Mouse (Mus musculus) left cerebral cortex, postnatal 25 days (tissue): ENCODE measurements around the gene Zcchc2. TPM values are rescaled to one million over a fixed set of nuclear protein-coding genes. Genes with fewer than 3 reads are reported as not detected.

Experiments
- DNase-seq, 2 experiments: peaks; one replicate each; pipeline ENCODE4 v3.0.0; 2022; ENCODE audit warnings: low spot score in 2 of 2, mixed read lengths in 1 of 2
- intact Hi-C: fragments of 180-260 bp; cut with DNase I; formaldehyde crosslinking; loops from one replicate; pipeline ENCODE4 v1.15.1; 2025
- total RNA-seq, 2 experiments: library from RNA; stranded (reverse); gene quantifications; 2 replicates each; pipeline ENCODE4 v1.2.3; 2021

Zcchc2 gene
- total RNA-seq, 2 experiments from 2014 or later: 22.1 to 27.1 TPM

DNA sequence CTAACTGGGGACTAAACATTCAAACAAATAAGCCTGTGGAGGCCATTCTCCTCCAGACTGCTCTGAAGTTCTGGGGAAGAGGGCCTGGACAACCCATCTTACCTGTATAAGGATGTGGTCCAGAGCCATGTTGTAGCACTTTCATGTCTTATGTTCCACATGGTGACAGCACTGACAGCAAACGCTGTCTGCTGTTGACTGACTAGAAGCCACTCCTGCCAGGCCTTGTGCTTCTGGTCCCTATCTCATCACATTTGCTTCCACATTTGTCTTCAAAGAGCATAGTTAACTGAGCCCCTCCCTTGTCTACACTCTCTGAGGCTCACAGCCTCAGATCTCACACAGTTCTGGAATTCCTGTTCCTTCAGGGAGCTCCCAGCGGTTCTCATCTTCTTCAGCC is 34.0 kb downstream of the Zcchc2 start:
- intact Hi-C loops: no loop called here
- DNase-seq: no peak

DNA sequence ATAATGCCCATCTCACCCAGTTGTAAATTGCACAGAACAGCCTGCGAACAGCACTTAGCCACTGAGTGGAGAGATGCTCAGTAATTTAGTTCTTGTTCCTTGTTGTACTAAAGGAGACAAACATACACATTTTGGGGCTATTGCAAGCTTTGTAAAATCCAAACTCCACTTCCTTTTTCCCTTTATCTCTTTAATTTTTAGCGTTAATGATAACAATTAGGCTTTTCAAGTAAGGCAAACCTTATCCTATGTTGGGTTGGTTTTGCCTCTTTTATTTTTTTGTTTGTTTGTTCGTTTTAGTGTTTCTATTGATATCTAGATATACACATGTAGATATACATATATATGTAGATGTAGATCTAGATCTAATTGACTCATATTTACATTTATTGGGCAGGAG is 34.6 kb downstream of the Zcchc2 start:
- DNase-seq: no peak
- intact Hi-C loops: no loop called here

DNA sequence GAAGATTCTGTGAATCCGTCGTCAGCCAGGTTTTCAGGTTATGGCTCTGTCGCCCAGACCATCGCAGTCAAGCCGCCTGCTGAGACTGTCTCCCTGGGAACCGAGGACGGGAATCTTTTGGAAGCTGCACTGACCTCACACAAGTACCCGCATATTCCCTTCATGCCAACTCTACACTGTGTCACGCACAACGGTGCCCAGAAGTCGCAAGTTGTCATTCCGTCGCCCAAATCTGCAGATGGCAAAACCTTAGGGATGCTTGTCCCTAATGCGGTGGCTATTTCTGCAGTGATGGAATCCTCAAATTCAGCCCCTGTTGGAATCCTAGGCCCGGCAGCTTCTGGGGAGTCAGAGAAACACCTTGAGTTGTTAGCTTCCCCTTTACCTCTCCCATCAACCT is 39.6 kb downstream of the Zcchc2 start:
- intact Hi-C loops: no loop called here
- no peak for DNase-seq

DNA sequence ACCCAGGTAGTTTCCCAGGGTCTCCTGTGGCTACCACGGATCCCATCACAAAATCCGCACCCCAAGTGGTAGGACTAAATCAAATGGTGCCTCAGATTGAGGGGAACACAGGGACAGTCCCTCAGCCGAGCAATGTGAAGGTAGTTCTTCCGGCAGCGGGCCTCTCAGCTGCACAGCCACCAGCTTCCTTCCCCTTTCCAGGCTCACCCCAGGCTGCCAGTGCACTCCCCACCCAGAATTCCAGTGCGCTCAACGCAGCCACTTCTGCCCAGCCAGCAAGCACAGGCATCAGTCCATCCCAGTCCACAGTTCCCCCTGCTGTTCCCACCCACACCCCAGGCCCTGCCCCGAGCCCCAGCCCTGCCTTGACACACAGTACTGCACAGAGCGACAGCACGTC is 40.1 kb downstream of the Zcchc2 start:
- intact Hi-C loops: no loop called here

DNA sequence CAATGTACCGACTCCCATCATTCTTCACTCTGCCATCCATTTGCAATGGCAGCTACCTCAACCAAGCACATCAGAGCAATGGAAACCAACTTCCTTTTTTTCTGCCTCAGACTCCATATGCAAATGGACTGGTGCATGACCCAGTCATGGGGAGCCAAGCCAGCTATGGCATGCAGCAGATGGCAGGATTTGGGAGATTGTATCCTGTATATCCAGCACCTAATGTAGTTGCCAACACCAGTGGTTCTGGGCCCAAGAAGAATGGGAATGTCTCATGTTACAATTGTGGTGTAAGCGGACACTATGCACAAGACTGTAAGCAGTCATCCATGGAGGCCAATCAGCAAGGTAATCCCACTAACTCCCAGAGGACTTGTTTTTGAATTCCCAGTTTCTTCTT is 40.7 kb downstream of the Zcchc2 start:
- intact Hi-C loops: no loop called here
- no peak for DNase-seq

More for the DNA sequence above, 40.1 kb downstream of the Zcchc2 start:
- no peak for DNase-seq

DNA sequence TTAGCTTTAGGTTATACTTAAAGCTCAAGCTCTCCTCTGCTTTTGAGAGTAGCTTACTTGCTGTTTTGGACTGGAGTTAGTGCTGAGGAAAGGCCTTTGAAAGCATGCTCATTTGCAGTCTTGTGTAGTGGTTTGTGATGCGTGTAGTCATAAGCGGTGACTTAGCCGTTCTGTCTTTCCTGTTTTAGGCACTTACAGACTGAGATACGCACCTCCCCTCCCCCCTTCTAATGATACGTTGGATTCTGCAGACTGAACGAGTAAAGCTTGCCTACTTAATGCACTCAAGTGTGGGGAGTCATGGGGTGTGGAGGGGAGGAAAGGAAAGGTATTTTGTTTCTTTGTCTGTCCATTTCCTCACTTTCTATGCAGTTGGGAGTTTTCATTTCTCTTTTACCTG is 41.7 kb downstream of the Zcchc2 start:
- intact Hi-C loops: no loop called here
- DNase-seq: no peak

DNA sequence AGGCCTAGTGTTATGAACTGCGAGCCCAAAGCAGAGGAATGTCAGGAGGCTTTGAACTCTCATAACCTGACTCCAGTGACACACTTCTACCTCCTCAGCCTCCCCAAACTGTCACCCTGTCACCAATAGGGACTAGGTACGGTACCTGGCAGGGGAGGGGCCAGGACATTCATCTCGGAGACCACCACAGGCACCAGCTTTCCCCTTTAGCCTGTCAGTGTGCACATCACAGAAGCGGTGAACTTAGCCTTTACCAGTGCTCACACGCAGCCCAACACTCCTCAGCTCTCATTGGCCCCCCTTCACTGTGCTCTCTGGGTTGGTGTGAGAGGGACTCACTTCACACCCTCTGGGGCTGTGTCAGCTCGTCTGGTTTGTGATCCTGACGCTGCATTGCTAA is 44.6 kb downstream of the Zcchc2 start:
- intact Hi-C loops: no loop called here

DNA sequence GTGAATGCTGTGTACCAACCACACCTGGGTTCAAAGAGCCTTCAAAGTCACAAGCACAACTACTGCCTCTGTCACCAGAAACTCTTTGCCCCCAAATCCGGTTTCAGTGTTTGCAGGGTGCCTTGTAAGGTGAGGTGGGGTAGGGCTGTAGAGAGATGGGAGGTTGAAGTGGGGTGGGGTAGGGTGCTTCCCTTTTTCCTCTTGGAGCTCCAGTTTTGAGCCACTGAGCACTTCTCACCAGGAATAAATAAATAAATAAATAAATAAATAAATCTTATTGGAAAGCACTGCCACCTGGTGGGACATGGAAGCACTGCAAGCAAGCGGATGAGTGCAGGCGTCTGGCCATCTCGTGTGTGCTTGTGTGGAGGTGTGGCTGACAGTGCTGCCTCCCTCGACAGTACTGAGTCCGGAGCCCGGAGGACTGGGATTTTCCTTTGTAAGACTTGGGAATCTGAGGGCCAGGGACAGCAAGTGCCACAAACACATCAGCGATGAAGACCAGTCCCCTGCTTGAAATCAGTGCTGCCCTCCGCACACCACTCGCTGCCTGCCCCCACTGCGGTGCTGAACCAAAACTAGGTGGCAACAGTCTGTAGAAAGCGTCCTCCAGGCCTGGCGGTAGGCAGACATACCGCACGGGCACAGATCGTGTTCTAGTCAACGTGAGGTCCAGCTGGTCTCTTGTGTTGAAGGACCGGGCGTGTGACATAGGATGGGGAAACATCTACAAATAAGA is 46.8 kb downstream of the Zcchc2 start:
- DNase-seq: peak; percentile 62 to 72
- intact Hi-C loops: loop anchor here (1.0 kb wide), 1 partner anchor 146 kb away; no protein-coding TSS in a partner anchor

More for the DNA sequence above, 44.6 kb downstream of the Zcchc2 start:
- no peak for DNase-seq

DNA sequence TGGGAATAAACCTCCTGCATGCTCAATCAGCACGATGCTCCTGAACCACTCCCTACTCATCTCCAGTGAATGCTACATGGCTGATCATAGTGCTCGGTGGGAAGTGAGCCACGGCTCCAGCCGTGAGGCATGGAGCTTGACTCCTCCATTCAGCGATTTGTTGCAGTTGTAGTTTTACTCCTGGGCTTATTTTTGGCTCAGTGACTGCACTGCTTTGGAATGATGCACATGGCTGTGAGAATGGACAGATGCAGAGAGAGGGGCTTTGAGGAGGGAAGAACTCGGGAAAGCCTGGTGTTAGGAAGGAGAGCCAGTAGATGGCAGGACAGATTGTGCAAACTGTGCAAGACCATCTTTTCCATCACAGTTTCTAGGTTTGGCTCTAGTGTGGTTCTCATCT is 49.1 kb downstream of the Zcchc2 start:
- intact Hi-C loops: no loop called here

DNA sequence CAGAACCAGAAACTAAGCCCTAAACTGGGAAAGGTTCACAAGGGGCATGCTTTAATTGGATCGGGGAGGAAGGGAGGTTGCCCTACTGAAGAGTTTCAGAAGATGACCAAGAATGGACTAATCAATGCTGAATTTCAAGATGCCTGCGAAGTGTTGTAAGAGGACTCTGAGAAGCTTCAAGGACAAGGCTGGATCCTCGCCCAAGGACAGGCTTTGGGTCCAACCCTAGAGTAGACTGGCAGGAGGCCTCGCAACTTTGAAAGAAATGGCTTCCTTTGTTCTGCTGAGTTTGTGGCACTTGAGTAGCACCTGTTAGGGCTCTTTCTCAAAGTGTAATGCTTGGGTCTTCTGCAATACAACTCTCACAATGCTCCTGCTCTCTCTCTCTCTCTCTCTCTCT is 50.1 kb downstream of the Zcchc2 start:
- DNase-seq: no peak
- intact Hi-C loops: no loop called here

More for the DNA sequence above, 49.1 kb downstream of the Zcchc2 start:
- peak in 1 of 2 experiments; percentile 41 for DNase-seq

DNA sequence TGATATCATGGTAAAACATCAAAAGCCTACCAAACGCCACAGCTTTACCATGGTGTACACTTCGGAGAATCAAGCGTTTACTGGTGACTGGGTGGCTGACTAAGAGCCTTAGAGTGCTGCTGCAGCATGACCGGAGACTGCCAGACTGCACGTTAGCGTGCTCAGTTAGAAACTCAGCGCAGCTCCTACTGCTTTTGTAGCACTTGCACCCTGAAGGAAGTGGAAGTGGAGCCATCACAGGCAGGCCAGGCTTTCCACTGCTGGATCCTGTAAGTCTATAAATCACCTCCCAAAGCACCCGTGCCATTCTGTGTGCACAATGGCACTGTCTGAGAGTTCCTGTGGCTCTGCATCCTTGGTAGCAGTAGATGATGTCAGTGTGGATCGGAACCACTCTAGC is 52.0 kb downstream of the Zcchc2 start:
- intact Hi-C loops: no loop called here
- no peak for DNase-seq

DNA sequence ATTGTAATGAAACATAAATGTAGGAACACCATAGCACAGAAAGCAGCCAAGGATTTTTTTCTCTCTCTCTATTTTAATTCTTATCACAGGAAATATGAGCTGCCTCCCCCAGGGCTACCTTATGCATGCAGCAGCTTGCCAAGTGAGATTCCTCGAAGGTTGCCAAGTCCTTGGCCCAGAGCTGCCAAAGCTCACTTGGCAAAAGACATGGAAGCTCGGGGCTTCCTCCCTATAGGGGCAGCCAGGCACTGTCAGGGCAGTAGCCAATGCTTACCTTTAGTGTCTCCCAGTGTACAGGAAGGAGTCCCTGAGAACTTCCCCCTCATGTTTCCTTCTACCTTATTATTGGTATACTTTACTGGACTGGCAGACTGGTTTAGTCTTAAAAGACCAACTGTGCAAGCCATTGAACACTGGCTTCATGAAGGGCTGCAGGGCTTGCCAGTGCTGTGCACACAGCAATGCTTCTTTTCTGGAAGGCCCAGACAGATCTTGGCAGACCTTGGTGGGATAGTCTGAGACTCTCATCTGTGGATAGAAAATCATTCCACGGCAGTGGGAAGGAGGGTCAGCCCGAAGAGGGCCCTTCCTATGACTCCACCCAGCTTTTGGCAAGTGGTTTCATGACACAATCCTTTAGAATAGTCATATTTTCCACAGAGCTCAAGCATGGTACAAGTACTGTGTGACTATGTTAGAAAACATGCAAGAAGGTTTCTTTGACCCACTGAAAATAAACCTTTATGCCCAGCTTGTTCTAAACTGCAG is 53.0 kb downstream of the Zcchc2 start:
- peak in 1 of 2 experiments; percentile 54 for DNase-seq
- intact Hi-C loops: no loop called here

DNA sequence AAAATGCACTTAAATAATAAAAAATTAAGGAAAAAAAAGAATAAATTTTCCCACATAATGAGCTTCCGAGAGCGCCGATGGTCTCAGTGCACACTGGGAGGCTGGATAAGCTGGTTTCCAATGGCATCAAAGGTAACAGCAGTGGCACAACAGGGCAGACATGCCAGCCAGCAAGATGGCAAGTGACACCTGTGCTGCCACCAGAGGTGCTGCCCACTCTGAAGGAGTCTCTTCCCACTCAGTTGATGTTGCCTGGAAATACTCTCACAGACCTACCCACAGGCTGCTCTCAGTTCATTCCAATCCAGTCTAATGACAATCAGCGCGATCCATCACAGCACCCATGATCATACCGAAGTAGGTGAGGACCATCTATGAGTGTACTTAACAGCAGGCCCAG is 58.8 kb downstream of the Zcchc2 start:
- intact Hi-C loops: no loop called here
- no peak for DNase-seq

DNA sequence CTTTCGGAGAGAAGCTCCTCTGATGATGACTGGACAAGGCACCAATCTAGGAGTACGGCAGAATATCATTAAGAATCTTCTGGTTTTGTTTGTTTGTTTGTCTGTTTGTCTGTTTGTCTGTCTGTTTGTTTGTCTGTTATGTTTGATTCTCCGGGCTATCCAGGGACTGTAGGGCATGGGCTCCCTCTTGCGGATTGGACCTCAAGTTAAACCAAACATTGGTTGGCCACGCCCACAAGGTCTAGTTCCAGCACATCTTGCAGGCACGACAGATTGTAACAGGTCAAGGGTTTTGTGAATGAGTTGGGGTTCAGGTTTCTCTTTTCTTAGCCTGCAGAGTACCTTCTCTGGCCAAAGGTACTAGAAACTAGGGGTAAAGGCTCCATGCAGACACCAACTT is 64.8 kb downstream of the Zcchc2 start:
- intact Hi-C loops: no loop called here
- no peak for DNase-seq

DNA sequence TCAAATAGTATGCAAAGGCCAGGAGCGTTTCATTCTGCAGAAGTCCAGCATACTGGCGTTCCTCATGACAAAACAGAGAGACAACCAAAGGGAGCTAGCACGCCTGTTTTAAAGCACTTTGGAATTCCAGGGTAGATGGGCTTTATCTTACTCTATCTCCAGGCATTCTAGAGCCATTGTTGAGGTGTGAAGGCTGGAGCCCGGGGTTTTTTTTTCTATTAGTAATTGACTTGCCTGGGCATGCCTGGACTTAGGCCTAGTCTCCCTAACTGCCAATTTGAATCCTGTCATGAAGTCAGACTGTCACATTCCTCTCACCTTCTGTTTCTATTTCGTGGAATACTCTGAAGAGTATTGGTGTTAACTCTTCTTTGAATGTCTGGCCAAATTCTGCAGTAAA is 68.1 kb downstream of the Zcchc2 start:
- DNase-seq: no peak
- intact Hi-C loops: no loop called here

DNA sequence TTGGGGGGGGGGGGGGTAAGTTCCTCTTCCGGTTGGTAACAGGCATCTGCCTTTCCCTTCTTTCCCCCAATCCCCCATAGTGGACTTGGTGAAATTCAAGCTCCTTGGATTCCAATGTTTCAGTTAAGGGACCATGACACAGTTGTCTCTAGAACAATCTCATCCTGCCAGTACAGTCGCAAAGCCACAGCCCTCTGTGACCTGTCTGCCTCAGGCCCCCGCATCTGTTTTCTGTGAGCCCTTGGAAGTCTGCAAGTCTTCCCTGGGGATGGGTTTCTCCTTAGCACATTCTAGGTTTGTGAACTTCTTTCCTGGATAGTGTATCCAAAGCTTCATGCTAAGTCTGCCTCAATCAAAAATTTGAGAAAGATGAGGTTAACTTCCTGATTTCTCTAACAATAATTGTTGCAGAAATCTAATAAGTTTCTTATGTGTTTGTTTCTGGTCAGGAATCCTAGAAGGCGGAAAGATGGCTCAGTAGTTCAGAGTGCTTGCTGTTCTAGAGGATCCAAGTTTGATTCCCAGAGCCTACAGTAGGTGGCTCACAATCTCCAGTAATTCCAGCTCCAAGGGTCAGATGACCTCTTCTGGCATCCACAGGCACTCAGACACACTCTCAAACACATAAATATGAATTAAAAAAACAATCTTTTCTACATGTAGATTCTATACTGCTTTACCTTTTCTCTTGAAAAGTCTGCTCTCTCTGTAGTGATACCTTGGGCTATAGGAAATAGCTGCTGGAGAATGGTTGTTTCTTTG is 69.5 kb downstream of the Zcchc2 start:
- DNase-seq: no peak
- intact Hi-C loops: no loop called here

DNA sequence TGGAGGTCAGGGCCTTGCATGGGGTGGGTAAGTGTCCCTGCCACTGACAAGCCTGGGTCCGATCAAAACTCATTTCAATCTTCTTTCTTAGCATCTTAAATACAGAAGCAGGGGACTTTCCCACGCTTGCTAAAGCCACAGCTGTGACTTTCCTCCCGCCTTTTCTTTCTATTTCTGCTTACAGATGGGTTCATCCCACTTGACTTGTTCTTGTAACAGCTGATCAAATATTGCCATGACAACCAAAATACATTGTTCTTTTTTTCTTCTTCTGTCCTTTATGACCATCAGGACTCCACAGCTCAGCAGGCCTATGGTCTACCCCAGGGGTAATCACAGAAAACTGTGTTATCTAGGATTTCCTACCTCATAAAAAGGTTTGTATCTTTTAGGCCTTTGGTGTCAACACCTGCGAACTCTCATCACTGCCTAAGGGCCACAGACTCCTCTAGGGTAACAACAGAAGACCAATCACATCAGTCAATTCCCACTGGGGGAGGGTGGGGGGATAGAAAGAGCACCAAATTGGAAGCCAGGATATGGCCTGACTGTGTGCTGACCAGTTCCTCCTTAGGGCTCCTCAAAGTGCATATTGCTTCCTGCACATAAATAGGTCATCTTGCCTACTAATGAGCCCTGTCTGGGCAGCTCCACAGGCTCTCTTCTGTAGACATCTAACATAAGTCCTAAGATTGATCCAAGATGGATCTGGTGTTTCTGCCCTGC is 71.1 kb downstream of the Zcchc2 start:
- intact Hi-C loops: no loop called here
- DNase-seq: no peak

DNA sequence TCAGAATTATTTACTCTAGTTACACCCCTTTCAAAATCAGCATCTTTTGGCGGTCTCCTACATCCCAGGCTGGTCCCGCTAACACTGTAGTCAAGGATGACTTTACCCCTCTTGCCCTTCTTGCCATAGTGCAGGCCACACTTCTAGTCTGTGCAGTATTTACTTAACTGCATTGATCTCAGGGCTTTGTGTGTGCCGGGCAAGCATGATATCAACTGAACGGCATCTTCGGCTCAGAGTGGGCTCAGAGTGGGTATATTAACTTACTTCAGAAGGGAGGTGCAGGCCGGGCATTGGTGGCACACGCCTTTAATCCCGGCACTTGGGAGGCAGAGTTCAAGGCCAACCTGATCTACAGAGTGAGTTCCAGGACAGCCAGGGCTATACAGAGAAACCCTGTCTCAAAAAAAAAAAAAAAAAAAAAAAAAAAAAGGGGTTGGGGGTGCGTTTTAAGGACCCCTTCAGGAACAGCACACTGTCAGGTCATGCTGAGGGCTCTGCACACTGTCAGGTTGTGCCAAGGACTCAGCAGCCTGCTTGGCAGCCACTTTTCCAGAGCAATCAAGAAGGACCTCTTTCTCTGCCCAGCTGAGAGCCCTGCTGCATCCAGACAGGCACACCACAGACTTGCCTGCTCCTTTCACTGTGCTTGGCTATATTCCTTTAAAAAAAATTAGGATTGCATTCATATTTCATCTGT is 72.8 kb downstream of the Zcchc2 start:
- intact Hi-C loops: no loop called here

DNA sequence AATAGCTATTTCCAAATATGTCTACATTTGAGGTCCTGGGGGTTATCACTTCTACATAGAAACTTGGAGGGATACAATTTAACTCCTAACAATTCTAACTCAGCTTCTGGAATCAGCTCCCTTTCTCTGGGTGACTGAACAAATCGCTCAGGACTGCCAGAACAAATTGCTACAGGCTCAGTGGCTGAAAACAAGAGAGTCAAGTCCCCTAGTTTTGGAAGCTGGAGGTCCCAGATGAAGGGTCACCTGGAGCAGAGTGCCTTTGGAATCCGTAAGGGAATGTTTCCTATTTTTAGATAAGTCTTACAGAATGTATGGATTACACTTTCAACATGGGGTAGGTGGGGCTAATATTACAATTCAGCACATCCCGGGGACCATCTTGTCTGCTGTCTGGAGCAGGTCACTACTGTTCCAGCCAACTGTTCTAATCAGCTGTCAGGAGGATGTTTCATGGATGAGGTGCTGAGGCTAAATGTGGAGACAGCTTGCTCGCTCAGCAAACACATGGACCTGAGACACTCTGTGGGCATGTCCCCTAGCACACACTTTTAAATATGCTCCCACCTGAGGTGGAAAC is 73.5 kb downstream of the Zcchc2 start:
- intact Hi-C loops: no loop called here
- DNase-seq: no peak

More for the DNA sequence above, 72.8 kb downstream of the Zcchc2 start:
- DNase-seq: no peak
